Mouse (Mus musculus) lung, postnatal 0 days (tissue): ENCODE measurements around the gene Zfp706.

Experiments used
- CTCF ChIP-seq: IDR thresholded peaks from 2 replicates; pipeline ENCODE4 v1.5.1; 2016; ENCODE audit warnings: antibody characterized with exemption, mild to moderate bottlenecking
- EP300 ChIP-seq: IDR thresholded peaks from 2 replicates; pipeline ENCODE4 v1.6.1; 2016; ENCODE audit warnings: antibody characterized with exemption, mild to moderate bottlenecking, control low read depth

GRCm38 (mm10) chr15:37005793-37006474 lies 1.6 kb downstream of the Zfp706 start:
- no peak for TF ChIP-seq CTCF
- no peak for TF ChIP-seq EP300
